In genomic region chr11:114662746-114663362, GRCm38 (mm10) we compare ENCODE assay signal across 8 mouse cellular contexts. TPM values are rescaled to one million over a fixed set of nuclear protein-coding genes. Genes with fewer than 3 reads are reported as not detected.
DNase-seq lines count a peak whose midpoint lies in the region; ATAC-seq and TF ChIP-seq lines count a peak whose summit lies in the region.

No protein-coding gene starts in this region.

- DNase-seq in kidney, adult 2 months, result peak; percentile 51
- DNase-seq in CD8-positive naive resting alpha-beta T cell, adult 2 months (ENCODE audit: low read depth in 2 of 2, low spot score in 2 of 2), result peak; percentile 39 to 66
- DNase-seq in left cerebral cortex, postnatal 25 days (ENCODE audit: low spot score in 2 of 2), result peak; percentile 56 to 80
- DNase-seq in retina, embryonic 14.5 days (ENCODE audit: low spot score), result peak; percentile 72
- no peak for DNase-seq in Muller cell, postnatal 12 days (ENCODE audit: inconsistent ontology term)

- H3K4me2 ChIP-seq in kidney, embryonic 15.5 days, result no peak overlapping the region

- H3K36me3 ChIP-seq in kidney, adult 2 months (ENCODE audit: control insufficient read depth, insufficient read depth, low read length), result no peaks in the 10 kb centered on the region
- no peaks in the 10 kb centered on the region for H3K36me3 ChIP-seq in kidney, embryonic 15.5 days

- TF ChIP-seq POLR2A in kidney, adult 2 months (IDR thresholded peaks at IDR 0.05; ENCODE audit: low read depth, low read length), result no peak
- TF ChIP-seq POLR2A in bone marrow macrophage, adult 2 months (IDR thresholded peaks at IDR 0.05; ENCODE audit: borderline replicate concordance, low read depth, low read length), result no peak

- no peak for ATAC-seq in kidney, embryonic 15.5 days (replicated peaks; ENCODE audit: low FRiP score)
- peak; percentile 72; the same call in 1 of the 2 replicates for ATAC-seq in erythroid progenitor cell, adult 5-6 weeks (replicated peaks; ENCODE audit: low FRiP score, poor library complexity, severe bottlenecking)

- no peaks in the 10 kb centered on the region for H3K27me3 ChIP-seq in kidney, adult 2 months (replicated peaks; ENCODE audit: control insufficient read depth, insufficient read depth, low read length)
- peaks cover 22% of the 10 kb centered on the region for H3K27me3 ChIP-seq in kidney, embryonic 15.5 days

- no peaks in the 10 kb centered on the region for H3K4me1 ChIP-seq in kidney, adult 2 months (ENCODE audit: control insufficient read depth, insufficient read depth, low read length)
- H3K4me1 ChIP-seq in kidney, embryonic 15.5 days, result no peaks in the 10 kb centered on the region
- peaks cover 3% of the 10 kb centered on the region; the same call in 1 of the 2 replicates for H3K4me1 ChIP-seq in bone marrow macrophage, adult 2 months (ENCODE audit: control insufficient read depth, insufficient read depth, low read length)

- H3K9ac ChIP-seq in kidney, embryonic 15.5 days, result no peak overlapping the region

- no peak overlapping the region for H3K4me3 ChIP-seq in kidney, adult 2 months (ENCODE audit: insufficient read depth, low read depth, low read length)
- no peak overlapping the region for H3K4me3 ChIP-seq in kidney, embryonic 15.5 days (replicated peaks)
- no peak overlapping the region for H3K4me3 ChIP-seq in bone marrow macrophage, adult 2 months (ENCODE audit: insufficient read depth, low read length)

- H3K27ac ChIP-seq in kidney, adult 2 months (ENCODE audit: insufficient read depth, low read depth, low read length), result no peak overlapping the region
- H3K27ac ChIP-seq in kidney, embryonic 15.5 days, result no peak overlapping the region
- no peak overlapping the region for H3K27ac ChIP-seq in bone marrow macrophage, adult 2 months (ENCODE audit: insufficient read depth, low read depth, low read length)

- intact Hi-C loops in left cerebral cortex, postnatal 25 days (cut with DNase I), result no loop called here

- no peaks in the 10 kb centered on the region for H3K9me3 ChIP-seq in kidney, embryonic 15.5 days (replicated peaks)

- WGBS in kidney, adult 2 months, result 32% methylated on average over 6 of the region's 6 CpGs
- 37% methylated on average over 6 of the region's 6 CpGs for WGBS in kidney, embryonic 15.5 days

- peak; percentile 70 for TF ChIP-seq CTCF in kidney, adult 2 months (conservative IDR thresholded peaks at IDR 0.05; ENCODE audit: insufficient read depth, insufficient read length, low read depth, low read length)
- peak; percentile 86 for TF ChIP-seq CTCF in bone marrow macrophage, adult 2 months (IDR thresholded peaks at IDR 0.05; ENCODE audit: low read depth, low read length)

RNA-seq across cellular contexts. Expression of gene Rpl38, which starts 5.5 kb away (rescaled TPM):
- 432 and 738 TPM in 2 replicates for polyA plus RNA-seq in kidney, adult 2 months (2012; rRNA removed)
- 1,080 and 1,196 TPM in 2 replicates for polyA plus RNA-seq in kidney, embryonic 15.5 days (2015; fragmentation: Nextera tagmentation; extraction: Ambion mirVana)
- polyA plus RNA-seq in bone marrow macrophage, adult 2 months (2012; ENCODE audit: insufficient read depth, insufficient read length, missing spikeins), result 1,601 and 1,765 TPM in 2 replicates
- total RNA-seq in erythroid progenitor cell, adult 5-6 weeks (2015; ENCODE audit: low replicate concordance), result 369 and 378 TPM in 2 replicates
- 367 and 731 TPM in 2 replicates for total RNA-seq in erythroid progenitor cell, adult 5-6 weeks (2017; ENCODE audit: low replicate concordance)
- 100 to 1,000 TPM; 765 to 799 TPM for total RNA-seq in left cerebral cortex, postnatal 25 days (2021)

RNA-seq across cellular contexts. Expression of gene Ttyh2, which starts 12.4 kb away (rescaled TPM):
- 34.4 and 40.6 TPM in 2 replicates for polyA plus RNA-seq in kidney, adult 2 months (2012; rRNA removed)
- 15.2 and 15.8 TPM in 2 replicates for polyA plus RNA-seq in kidney, embryonic 15.5 days (2015; fragmentation: Nextera tagmentation; extraction: Ambion mirVana)
- polyA plus RNA-seq in bone marrow macrophage, adult 2 months (2012; ENCODE audit: insufficient read depth, insufficient read length, missing spikeins), result 29.6 and 37.5 TPM in 2 replicates
- total RNA-seq in erythroid progenitor cell, adult 5-6 weeks (2015; ENCODE audit: low replicate concordance), result 1.3 and 1.8 TPM in 2 replicates
- 1.6 and 2.4 TPM in 2 replicates for total RNA-seq in erythroid progenitor cell, adult 5-6 weeks (2017; ENCODE audit: low replicate concordance)
- 10 to 100 TPM; 18.6 to 21.4 TPM for total RNA-seq in left cerebral cortex, postnatal 25 days (2021)
